Mouse (Mus musculus): ENCODE measurements at regions not wholly inside any gene's neighbourhood (a gene's known extent, or its start where the extent isn't known, plus 50 kb on each side); places are given as distances from the start of the nearest gene placed in this dataset.
A peak's percentile ranks its signal among the peaks of the same experiment; 100 is the strongest.

DNA sequence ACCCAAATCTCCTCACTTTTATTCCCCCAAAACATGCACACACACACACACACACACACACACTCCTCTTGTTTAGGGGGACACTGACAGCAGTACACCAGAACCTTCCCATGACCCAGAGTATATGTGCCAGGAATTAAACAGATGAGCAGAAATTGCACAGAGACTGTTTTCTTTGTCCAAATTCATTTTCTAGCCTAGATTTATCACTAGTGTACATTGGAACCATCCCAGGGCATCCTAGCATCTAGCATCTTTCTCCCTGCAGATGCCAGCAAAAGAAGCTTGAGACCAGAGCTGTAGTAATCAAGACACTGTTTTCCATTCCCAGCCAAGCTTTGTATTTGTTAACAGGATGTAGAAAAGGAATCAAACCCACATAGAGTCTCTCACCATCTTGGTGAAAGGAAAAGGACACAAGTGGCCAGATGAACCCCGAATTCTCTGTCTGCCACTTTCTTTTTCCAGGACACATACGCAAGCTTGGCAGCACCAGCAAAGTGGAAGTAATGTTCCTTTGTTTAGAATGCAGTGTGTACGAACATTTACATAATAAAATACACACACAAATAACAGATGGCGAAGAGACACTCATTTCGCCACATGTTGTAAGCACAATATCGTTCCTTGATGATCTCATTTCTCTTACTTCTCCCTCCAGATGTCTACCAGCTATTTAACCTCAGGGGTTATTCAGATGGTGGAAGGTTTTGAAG lies 250.3 kb upstream of the Gm11146 start:
- Histone ChIP-seq H3K4me2 (replicated peaks) (no peak overlapping the region), H3K9ac (no peak overlapping the region), H3K27ac (peak overlapping the region; percentile 87), H3K27me3 (no peaks in the 10 kb centered on the region), H3K36me3 (no peaks in the 10 kb centered on the region), H3K4me1 (peaks cover 3% of the 10 kb centered on the region; the same call in 1 of the 2 replicates), H3K4me3 (no peak overlapping the region), H3K9me3 (replicated peaks) (no peaks in the 10 kb centered on the region)
- ATAC-seq (ENCODE audit: low FRiP score) = peak; percentile 89
- WGBS = 45% methylated on average over 6 of the region's 6 CpGs

DNA sequence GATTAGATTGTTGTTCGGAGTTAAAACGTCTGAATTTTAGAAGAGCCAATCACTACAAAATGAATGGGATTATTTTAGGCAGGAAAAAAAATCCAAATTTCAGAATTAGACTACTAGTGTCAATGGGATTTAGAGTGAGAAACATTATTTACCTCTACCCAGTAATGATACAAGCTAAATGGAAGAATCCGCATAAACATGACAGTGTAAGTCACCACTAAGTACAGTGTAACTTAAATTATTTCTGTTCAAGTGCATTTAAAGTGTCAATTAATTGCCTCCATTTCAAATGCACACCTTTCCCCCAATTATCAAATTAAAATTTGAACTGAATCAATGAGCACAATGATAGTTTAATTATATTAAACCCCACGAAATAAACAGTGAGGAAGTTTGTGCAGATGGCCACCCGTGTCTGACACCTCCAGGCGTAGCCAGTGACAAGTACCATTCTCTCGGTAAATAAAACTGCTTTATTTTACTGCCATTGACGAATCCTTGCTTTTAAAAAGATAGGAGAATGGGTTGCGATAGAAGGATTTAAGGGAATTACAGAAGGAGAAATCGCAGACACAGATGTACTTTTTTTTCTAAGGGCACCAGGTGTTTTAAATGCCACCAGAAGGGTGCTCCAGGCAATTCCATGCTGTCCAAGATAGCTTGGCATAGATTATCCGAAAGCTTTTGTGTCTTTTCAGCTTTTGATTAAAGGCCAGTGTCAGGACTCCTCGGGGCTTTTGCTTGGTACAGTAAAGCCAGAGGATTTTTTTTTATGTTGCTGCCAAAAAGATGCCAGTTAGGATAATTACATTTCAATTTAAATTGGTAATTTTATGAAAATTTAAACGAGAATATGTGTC lies 249.5 kb upstream of the Gm11146 start:
- Histone ChIP-seq H3K4me3 (no peak overlapping the region), H3K4me1 (peaks cover 3% of the 10 kb centered on the region; the same call in 1 of the 2 replicates), H3K9ac (no peak overlapping the region), H3K9me3 (replicated peaks) (no peaks in the 10 kb centered on the region), H3K27ac (peak overlapping the region; percentile 87), H3K36me3 (no peaks in the 10 kb centered on the region), H3K27me3 (no peaks in the 10 kb centered on the region), H3K4me2 (replicated peaks) (no peak overlapping the region)
- peak; percentile 93 for ATAC-seq (ENCODE audit: low FRiP score)
- WGBS = 57% methylated on average over 13 of the region's 13 CpGs

DNA sequence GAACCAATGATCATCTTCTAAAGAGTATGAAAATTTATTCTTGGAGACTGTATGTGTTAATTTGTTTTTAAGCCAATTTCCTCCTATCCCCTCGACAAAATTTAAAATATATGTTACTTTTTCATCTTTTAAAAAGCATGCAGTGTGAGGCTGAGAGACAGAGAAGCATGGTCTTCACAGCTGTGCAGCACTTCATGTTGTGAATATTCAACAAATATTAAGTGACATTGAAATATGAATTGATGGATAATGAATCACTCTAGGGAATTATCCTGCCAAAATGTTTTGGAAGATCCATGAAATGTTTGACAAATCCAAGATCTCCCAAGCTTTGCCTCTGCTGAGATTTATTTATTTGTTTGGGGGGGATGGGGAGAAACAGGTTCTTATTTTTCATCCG lies 233.9 kb upstream of the Gm11146 start:
- Histone ChIP-seq H3K27me3 (no peaks in the 10 kb centered on the region), H3K9ac (no peak overlapping the region), H3K4me1 (no peaks in the 10 kb centered on the region), H3K36me3 (no peaks in the 10 kb centered on the region), H3K9me3 (replicated peaks) (no peaks in the 10 kb centered on the region), H3K4me2 (replicated peaks) (no peak overlapping the region), H3K4me3 (no peak overlapping the region), H3K27ac (no peak overlapping the region)
- ATAC-seq (ENCODE audit: low FRiP score) = no peak
- 79% methylated on average over 2 of the region's 2 CpGs for WGBS

DNA sequence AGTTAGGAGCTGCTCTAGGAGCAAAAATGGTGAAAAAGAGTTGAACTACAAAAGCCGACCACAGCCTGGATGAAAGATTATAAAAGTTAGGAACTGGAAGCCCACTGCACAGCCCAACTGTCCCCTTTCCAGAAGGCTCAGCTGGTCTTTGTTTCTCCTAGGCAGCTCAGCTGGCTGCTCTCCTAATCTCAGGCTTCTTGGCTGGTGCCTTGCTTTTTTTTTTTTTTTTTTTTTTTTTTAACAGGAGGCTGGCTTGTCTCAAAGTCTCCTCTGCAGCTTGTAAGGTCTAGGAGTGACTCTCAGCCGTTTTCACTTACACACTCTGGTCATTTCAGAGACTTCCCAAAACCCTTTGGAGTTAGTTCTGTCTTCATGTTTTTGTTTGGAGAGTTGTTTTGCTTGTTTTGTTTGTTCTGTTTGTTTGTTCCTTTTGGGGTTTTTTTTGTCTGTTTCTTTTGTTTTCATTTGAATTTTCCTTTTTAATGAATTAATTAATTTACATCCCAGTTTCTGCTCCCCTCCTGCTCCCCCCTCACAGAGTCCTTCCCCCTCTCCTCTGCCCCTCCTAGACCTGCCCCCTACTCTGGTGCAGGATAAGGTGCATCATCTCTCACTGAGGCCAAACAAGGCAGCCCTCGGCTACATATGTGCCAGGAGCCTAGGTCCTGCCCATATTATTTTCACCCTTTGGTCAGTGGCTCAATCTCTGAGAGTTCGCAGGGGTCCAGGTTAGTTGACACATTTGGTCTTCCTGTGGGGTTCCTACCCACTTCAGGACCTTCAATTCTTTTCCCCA lies 225.6 kb upstream of the Gm11146 start:
- Histone ChIP-seq H3K9ac (no peak overlapping the region), H3K36me3 (no peaks in the 10 kb centered on the region), H3K4me3 (no peak overlapping the region), H3K27me3 (no peaks in the 10 kb centered on the region), H3K27ac (no peak overlapping the region), H3K4me1 (no peaks in the 10 kb centered on the region), H3K9me3 (replicated peaks) (no peaks in the 10 kb centered on the region), H3K4me2 (replicated peaks) (no peak overlapping the region)
- 76% methylated on average over 4 of the region's 4 CpGs for WGBS
- ATAC-seq (ENCODE audit: low FRiP score) = no peak

DNA sequence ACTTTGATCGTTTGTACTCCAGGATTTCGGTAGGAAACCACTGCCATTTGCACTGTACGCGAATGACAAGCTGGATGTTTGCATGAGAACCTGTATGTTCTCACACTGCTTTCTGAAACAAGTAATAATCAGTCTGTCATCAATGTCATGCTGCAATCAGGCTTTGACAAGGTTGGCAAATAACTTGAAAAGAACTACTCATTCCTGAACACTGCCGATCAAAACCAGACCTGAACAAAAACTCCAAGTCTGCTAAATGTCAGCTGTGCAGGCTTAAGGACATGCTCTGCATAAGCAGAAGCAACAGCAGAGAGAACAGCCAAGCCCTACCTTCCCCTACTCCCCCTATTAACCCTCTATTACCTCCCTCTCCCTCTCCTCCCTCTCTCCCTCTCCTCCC lies 197.8 kb upstream of the Gm11146 start:
- WGBS = 79% methylated on average over 5 of the region's 5 CpGs
- H3K9ac ChIP-seq = no peak overlapping the region
- no peak for ATAC-seq (ENCODE audit: low FRiP score)
- H3K27ac ChIP-seq = no peak overlapping the region
- no peaks in the 10 kb centered on the region for H3K4me1 ChIP-seq
- no peak overlapping the region for H3K4me3 ChIP-seq
- no peaks in the 10 kb centered on the region for H3K9me3 ChIP-seq (replicated peaks)
- no peaks in the 10 kb centered on the region for H3K27me3 ChIP-seq
- no peaks in the 10 kb centered on the region for H3K36me3 ChIP-seq
- H3K4me2 ChIP-seq (replicated peaks) = no peak overlapping the region

DNA sequence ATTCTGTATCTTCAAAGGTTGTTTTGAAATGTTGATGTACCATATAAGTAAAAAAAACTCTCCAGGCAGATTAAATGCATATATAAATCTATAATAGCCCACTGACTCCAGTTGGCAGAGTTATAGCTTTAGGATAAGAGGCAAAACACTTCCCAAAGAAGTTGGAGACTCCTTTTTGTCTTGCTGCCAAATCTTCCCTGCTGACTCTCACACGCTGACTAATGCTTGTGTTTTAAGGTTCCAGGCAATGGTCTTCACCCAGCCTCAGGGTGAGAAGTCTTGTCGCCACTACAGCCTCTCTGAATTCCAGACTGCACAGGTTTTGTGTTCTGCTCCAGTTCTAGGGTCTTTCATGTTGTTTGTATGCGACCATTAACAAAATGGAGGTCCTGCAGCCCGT lies 195.0 kb upstream of the Gm11146 start:
- Histone ChIP-seq H3K36me3 (no peaks in the 10 kb centered on the region), H3K27ac (no peak overlapping the region)

DNA sequence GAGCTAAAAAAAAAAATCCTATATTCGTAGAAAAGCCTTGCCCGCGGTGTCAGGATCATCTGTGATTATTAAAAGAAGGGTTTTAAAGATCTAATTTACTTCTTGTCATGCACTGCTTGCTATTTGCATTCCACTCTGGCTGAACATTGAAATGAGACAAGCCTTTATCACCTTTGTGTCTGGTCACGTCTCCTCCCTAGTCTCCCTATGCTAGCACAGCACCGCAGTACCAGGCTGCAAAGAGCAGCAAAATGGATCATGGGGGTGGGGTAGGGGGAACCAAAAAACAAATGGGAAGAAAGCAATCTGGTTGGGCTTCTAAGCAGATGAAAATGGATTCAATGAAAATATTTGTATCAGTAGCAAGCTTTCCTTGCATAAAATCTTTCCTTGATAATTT lies 187.8 kb upstream of the Gm11146 start:
- H3K4me3 ChIP-seq = no peak overlapping the region
- peak overlapping the region; percentile 93 for H3K27ac ChIP-seq
- no peaks in the 10 kb centered on the region for H3K36me3 ChIP-seq
- H3K4me2 ChIP-seq (replicated peaks) = no peak overlapping the region
- H3K27me3 ChIP-seq = no peaks in the 10 kb centered on the region
- H3K9me3 ChIP-seq (replicated peaks) = no peaks in the 10 kb centered on the region
- no peak overlapping the region for H3K9ac ChIP-seq
- peaks cover 12% of the 10 kb centered on the region for H3K4me1 ChIP-seq
- no peak for ATAC-seq (ENCODE audit: low FRiP score)
- 73% methylated on average over 5 of the region's 5 CpGs for whole genome bisulfite sequencing

More for the DNA sequence above, 195.0 kb upstream of the Gm11146 start:
- no peak overlapping the region for H3K4me2 ChIP-seq (replicated peaks)
- H3K9me3 ChIP-seq (replicated peaks) = no peaks in the 10 kb centered on the region
- ATAC-seq (ENCODE audit: low FRiP score) = no peak
- no peak overlapping the region for H3K9ac ChIP-seq
- 77% methylated on average over 4 of the region's 4 CpGs for WGBS
- no peak overlapping the region for H3K4me3 ChIP-seq
- no peaks in the 10 kb centered on the region for H3K27me3 ChIP-seq
- H3K4me1 ChIP-seq = no peaks in the 10 kb centered on the region

DNA sequence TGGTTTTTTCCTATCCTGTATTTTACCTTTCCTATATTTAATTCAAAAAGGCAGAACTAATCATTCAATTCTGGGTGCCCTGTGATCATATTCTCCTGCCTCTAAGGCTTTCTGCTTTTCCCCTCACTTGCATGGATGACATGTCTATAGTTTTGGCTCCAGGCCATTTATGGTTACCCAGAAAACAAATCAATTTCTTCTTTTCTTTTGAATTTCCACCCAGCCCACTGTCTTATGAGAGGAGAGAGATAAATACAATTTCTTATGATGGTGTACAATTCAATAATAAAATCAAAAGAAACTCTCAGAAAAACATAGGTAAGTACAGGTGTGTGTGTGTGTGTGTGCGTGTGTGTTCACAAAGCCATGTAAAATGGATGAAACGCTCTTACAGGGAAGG lies 187.3 kb upstream of the Gm11146 start:
- WGBS = 83% methylated on average over 2 of the region's 2 CpGs
- Histone ChIP-seq H3K9me3 (replicated peaks) (no peaks in the 10 kb centered on the region), H3K4me1 (peaks cover 12% of the 10 kb centered on the region), H3K27ac (peak overlapping the region; percentile 93), H3K27me3 (no peaks in the 10 kb centered on the region), H3K9ac (no peak overlapping the region), H3K36me3 (no peaks in the 10 kb centered on the region), H3K4me3 (no peak overlapping the region), H3K4me2 (replicated peaks) (no peak overlapping the region)
- ATAC-seq (ENCODE audit: low FRiP score) = no peak

DNA sequence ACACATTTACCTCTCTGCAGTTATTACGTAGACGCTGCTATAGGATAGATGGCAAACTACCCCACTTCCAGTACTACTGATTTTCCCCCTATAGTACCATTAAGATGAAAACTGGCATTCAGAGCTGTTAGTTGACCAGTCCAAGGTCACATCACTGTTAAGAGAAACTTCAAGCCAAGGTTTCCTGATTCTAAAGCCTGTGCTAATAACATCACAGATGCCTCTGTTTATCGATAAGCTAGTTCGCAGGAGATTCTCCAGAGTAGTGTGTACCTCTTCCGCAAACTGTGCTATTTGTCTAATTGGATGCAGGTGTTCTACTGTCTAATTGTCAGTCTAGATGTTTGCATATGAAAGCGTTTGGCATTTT lies 186.9 kb upstream of the Gm11146 start:
- Histone ChIP-seq H3K4me3 (no peak overlapping the region), H3K4me2 (replicated peaks) (no peak overlapping the region), H3K9me3 (replicated peaks) (no peaks in the 10 kb centered on the region), H3K4me1 (peaks cover 12% of the 10 kb centered on the region), H3K9ac (no peak overlapping the region), H3K27me3 (no peaks in the 10 kb centered on the region), H3K36me3 (no peaks in the 10 kb centered on the region), H3K27ac (peak overlapping the region; percentile 93)
- WGBS = 84% methylated on average over 6 of the region's 6 CpGs
- no peak for ATAC-seq (ENCODE audit: low FRiP score)

DNA sequence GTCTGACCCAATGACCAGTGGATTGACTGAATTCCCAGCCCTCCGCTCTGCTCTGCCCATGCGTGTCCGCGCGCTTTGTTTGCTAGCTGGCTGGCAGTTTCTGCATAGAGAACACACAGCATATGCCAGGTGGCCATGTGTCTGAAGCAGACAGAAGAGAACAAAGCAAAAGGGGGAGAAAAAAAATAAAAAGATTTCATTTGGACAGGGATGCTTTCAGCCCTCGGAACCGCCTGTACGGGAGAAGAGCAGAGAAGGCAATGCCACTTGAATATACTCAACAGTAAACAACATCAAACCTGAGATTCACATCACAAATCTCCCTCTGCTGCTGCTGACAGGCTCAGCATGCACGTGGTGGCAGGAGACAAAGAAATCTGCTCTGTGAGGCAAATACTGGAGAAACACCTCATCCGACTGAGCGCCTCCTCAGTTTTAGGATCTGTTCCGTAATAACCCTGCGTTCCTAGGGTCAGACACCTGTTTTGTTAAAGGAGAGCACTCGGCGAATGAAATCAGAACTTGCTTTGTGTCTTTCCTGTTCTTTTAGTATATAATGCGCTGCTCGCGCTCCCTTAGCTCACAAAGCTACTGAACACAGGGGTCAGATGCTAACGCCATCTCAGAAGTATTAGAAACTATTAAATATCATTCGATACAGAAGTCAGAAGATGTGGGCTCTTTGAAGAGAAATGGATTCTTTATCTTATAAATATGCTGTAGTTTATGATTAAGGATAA lies 186.3 kb upstream of the Gm11146 start:
- Histone ChIP-seq H3K4me3 (no peak overlapping the region), H3K27ac (peak overlapping the region; percentile 93), H3K9ac (peak overlapping the region; percentile 46; the same call in 1 of the 2 replicates), H3K4me2 (replicated peaks) (peak overlapping the region; percentile 30), H3K27me3 (no peaks in the 10 kb centered on the region), H3K36me3 (no peaks in the 10 kb centered on the region), H3K9me3 (replicated peaks) (no peaks in the 10 kb centered on the region), H3K4me1 (peaks cover 12% of the 10 kb centered on the region)
- WGBS = 43% methylated on average over 20 of the region's 20 CpGs
- ATAC-seq (ENCODE audit: low FRiP score) = peak; percentile 97

DNA sequence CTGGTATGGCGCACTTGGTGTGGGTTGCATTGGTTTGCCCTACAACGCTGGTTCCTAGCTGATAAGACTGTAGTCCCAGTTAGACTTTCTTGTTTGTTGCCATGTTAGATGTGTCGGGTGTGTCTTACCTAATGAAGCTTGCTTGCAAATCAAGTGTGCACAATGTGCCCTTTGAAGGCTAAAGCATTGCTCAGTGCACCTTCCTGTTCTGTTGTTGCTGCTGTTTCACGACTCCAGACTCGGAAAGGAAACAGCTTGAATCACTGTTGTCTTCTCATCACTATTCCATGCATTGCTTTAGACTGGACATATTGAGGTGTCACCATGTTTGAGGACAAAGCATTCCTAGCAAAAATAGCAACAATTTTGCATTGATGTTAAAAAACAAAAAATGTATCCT lies 185.1 kb upstream of the Gm11146 start:
- 84% methylated on average over 5 of the region's 5 CpGs for WGBS
- Histone ChIP-seq H3K4me2 (replicated peaks) (no peak overlapping the region), H3K36me3 (no peaks in the 10 kb centered on the region), H3K9ac (no peak overlapping the region), H3K27me3 (no peaks in the 10 kb centered on the region), H3K27ac (peak overlapping the region; percentile 6; the same call in 1 of the 2 replicates), H3K4me3 (no peak overlapping the region), H3K9me3 (replicated peaks) (no peaks in the 10 kb centered on the region), H3K4me1 (peaks cover 12% of the 10 kb centered on the region)
- ATAC-seq (ENCODE audit: low FRiP score) = no peak

DNA sequence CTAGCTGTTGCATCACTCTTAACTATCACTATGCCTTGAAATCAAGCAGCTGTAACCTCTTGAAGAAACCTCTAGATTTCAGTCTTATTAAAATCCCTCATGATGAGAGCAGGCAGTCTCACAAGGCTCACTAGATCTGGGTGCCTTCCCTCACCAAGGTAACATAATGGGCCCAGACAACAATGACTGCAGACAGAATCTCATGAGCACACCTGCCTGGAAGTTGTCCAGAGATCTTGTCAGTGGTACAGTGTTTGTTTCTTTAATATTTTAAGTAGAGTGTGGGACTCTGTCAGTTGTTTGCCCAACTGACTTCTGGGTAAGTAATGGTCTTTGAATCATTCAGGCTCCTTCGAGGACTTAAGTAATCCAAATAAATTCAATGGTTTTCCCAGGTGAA lies 177.1 kb upstream of the Gm11146 start:
- Histone ChIP-seq H3K27me3 (no peaks in the 10 kb centered on the region), H3K27ac (no peak overlapping the region), H3K9ac (no peak overlapping the region), H3K36me3 (no peaks in the 10 kb centered on the region), H3K9me3 (replicated peaks) (no peaks in the 10 kb centered on the region), H3K4me2 (replicated peaks) (no peak overlapping the region), H3K4me3 (no peak overlapping the region), H3K4me1 (no peaks in the 10 kb centered on the region)
- 81% methylated on average over 1 of the region's 1 CpGs for WGBS
- ATAC-seq (ENCODE audit: low FRiP score) = no peak

Data from hindbrain, embryonic 12.5 days (tissue).